Mouse (Mus musculus) cerebellum, adult 2 months (tissue): ENCODE results near the gene Ifnlr1. TPM values are rescaled to one million over a fixed set of nuclear protein-coding genes. Genes with fewer than 3 reads are reported as not detected.
"Not testable (repeated sequence)": the region's sequence is repeated elsewhere in the genome, so short reads cannot be mapped to it uniquely, and the experiment has no call there.

Source experiments
- DNase-seq, 2 experiments: peaks; one replicate each; pipeline ENCODE4 v3.0.0; 2021
- H3K27ac ChIP-seq: fragments of 200-500 bp; 2 replicates; pipeline ENCODE4 v1.5.1; 2012; ENCODE audit warnings: low read length, control low read depth, inconsistent platforms; ENCODE audit not compliant: insufficient read depth
- H3K27me3 ChIP-seq: fragments of 200-500 bp; 2 replicates; pipeline ENCODE4 v1.6.1; 2012; ENCODE audit warnings: inconsistent platforms, mild to moderate bottlenecking, low read length, moderate library complexity; ENCODE audit not compliant: control insufficient read depth, insufficient read depth
- H3K4me1 ChIP-seq: fragments of 200-500 bp; 2 replicates; pipeline ENCODE4 v1.6.1; 2011; ENCODE audit warnings: low read length; ENCODE audit not compliant: control insufficient read depth, insufficient read depth
- H3K4me3 ChIP-seq: fragments of 200-500 bp; replicated peaks from 2 replicates; pipeline ENCODE3; 2011; ENCODE audit warnings: mild to moderate bottlenecking, low read depth, low read length, control low read depth; ENCODE audit not compliant: insufficient read depth
- CTCF ChIP-seq: fragments of 200-500 bp; IDR thresholded peaks from 2 replicates; pipeline ENCODE4 v1.5.1; 2011; ENCODE audit warnings: low read depth, mild to moderate bottlenecking, control low read depth, low read length, moderate library complexity, borderline replicate concordance; ENCODE audit not compliant: insufficient read depth
- POLR2A ChIP-seq: fragments of 200-500 bp; IDR thresholded peaks from 2 replicates; pipeline ENCODE4 v1.6.1; 2011; ENCODE audit warnings: low read length, control low read depth, borderline replicate concordance; ENCODE audit not compliant: insufficient read depth
- WGBS: fragments of 180-500 bp; shearing (Covaris S2); methylation state at CpG from one replicate; pipeline ENCODE4 v1.1.7; 2018; 5-methylcytosine and 5-hydroxymethylcytosine counted together
- polyA plus RNA-seq: library from polyadenylated mRNA; depleted of rRNA; stranded (reverse); fragments of >200 nt; gene quantifications from 2 replicates; pipeline ENCODE4 v1.2.3, GENCODE M21; 2012; rRNA removed

The Ifnlr1 gene
- polyA plus RNA-seq: 0.49 and 0.52 TPM in 2 replicates

- peaks cover 4% of the 10 kb centered on the region; the same call in 1 of the 2 replicates for H3K27me3 ChIP-seq
- TF ChIP-seq CTCF: no peak
- TF ChIP-seq POLR2A: no peak
- 2% methylated on average over 41 of the region's 41 CpGs for WGBS
- no peak within 1 kb of the TSS for H3K27ac ChIP-seq
- H3K4me3 ChIP-seq: peak within 1 kb of the TSS; percentile 45
- DNase-seq: peak in 1 of 2 experiments; percentile 26
- no peaks in the 10 kb centered on the region for H3K4me1 ChIP-seq
Observed at GRCm38 (mm10) chr4:135685906-135686567, at the start of gene Ifnlr1. Gene Ifnlr1, plus strand, starts transcription at chr4:135686287.

- H3K4me3 ChIP-seq, H3K27me3 ChIP-seq, H3K4me1 ChIP-seq, H3K27ac ChIP-seq, DNase-seq: not testable (repeated sequence)
- WGBS: 85% methylated on average over 8 of the region's 8 CpGs
Observed at GRCm38 (mm10) chr4:135641302-135642079, 44.6 kb upstream of the Ifnlr1 start.

GRCm38 (mm10) chr4:135645022-135645637, 41.0 kb upstream of the Ifnlr1 start:
- Histone ChIP-seq H3K4me1 (no peaks in the 10 kb centered on the region), H3K27ac (no peak overlapping the region), H3K4me3 (no peak overlapping the region), H3K27me3 (no peaks in the 10 kb centered on the region)
- DNase-seq: no peak
- TF ChIP-seq CTCF (no peak), POLR2A (no peak)
- 62% methylated on average over 12 of the region's 12 CpGs for WGBS

GRCm38 (mm10) chr4:135652966-135653607, 33.0 kb upstream of the Ifnlr1 start:
- peak; percentile 12 to 16 for DNase-seq
- Histone ChIP-seq H3K4me1 (peaks cover 3% of the 10 kb centered on the region; the same call in 1 of the 2 replicates), H3K27ac (no peak overlapping the region), H3K27me3 (no peaks in the 10 kb centered on the region; the same call in 1 of the 2 replicates), H3K4me3 (no peak overlapping the region)
- TF ChIP-seq CTCF (no peak), POLR2A (no peak)
- WGBS: 36% methylated on average over 11 of the region's 11 CpGs

GRCm38 (mm10) chr4:135653956-135654355, 32.1 kb upstream of the Ifnlr1 start:
- DNase-seq: no peak
- Histone ChIP-seq H3K27me3 (no peaks in the 10 kb centered on the region; the same call in 1 of the 2 replicates), H3K27ac (no peak overlapping the region), H3K4me1 (peaks cover 3% of the 10 kb centered on the region; the same call in 1 of the 2 replicates), H3K4me3 (no peak overlapping the region)
- WGBS: 51% methylated on average over 7 of the region's 7 CpGs
- no peak for TF ChIP-seq POLR2A
- no peak for TF ChIP-seq CTCF

GRCm38 (mm10) chr4:135655499-135655898, 30.6 kb upstream of the Ifnlr1 start:
- 21% methylated on average over 7 of the region's 7 CpGs for WGBS
- DNase-seq: no peak
- TF ChIP-seq CTCF: no peak
- no peak for TF ChIP-seq POLR2A
- peaks cover 3% of the 10 kb centered on the region; the same call in 1 of the 2 replicates for H3K4me1 ChIP-seq
- no peak overlapping the region for H3K4me3 ChIP-seq
- H3K27ac ChIP-seq: no peak overlapping the region
- H3K27me3 ChIP-seq: no peaks in the 10 kb centered on the region; the same call in 1 of the 2 replicates

- WGBS: 8% methylated on average over 10 of the region's 10 CpGs
- Histone ChIP-seq H3K27me3 (no peaks in the 10 kb centered on the region; the same call in 1 of the 2 replicates), H3K4me3 (no peak overlapping the region), H3K27ac (no peak overlapping the region), H3K4me1 (peaks cover 3% of the 10 kb centered on the region; the same call in 1 of the 2 replicates)
- peak in 1 of 2 experiments; percentile 11 for DNase-seq
- no peak for TF ChIP-seq CTCF
- TF ChIP-seq POLR2A: no peak
Observed at GRCm38 (mm10) chr4:135656094-135656589, 29.9 kb upstream of the Ifnlr1 start.
